17 mouse cellular contexts compared by ENCODE assay signal in the genomic region with DNA sequence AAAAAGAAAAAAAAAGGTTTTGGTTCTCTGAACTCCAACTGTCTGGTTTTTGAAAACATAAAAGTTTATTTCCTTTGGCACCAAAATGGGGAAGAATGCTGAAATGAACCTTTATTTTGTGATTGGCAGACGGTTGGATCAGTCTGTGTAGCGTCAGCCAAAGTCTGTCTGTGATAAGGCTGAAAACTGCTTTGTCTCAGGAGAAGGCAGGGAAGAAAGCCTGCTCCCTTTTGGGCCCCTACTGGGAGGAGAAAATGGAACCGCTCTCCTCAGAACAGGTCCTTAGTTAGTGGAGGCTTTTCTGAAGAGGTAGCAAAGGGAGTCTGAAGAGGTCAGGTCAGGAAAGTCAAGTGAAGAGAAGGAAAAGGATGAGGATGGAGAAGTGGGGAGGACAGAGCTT. TPM values are rescaled to one million over a fixed set of nuclear protein-coding genes. Genes with fewer than 3 reads are reported as not detected.
A peak's percentile ranks its signal among the peaks of the same experiment; 100 is the strongest.
DNase-seq lines count a peak whose midpoint lies in the region; ATAC-seq lines count a peak whose summit lies in the region.
"Had no signal": no experiment of that assay in that cellular context is flagged by ENCODE, and none has a peak within 500 bp of the region (broad histone marks: within the 10 kb centered on the region; RNA-seq: fewer than 3 reads in every experiment).

No protein-coding gene starts in this region.

- H3K36me3 ChIP-seq in heart, embryonic 15.5 days, result no peaks in the 10 kb centered on the region
- no peaks in the 10 kb centered on the region for H3K36me3 ChIP-seq in midbrain, embryonic 10.5 days
- no peaks in the 10 kb centered on the region for H3K36me3 ChIP-seq in midbrain, embryonic 11.5 days (ENCODE audit: control insufficient read depth, insufficient read depth, low read length)
- H3K36me3 ChIP-seq in hindbrain, embryonic 15.5 days, result no peaks in the 10 kb centered on the region
- H3K36me3 ChIP-seq in neural tube, embryonic 14.5 days (ENCODE audit: control insufficient read depth, insufficient read depth, low read length), result no peaks in the 10 kb centered on the region

- H3K27me3 ChIP-seq in heart, embryonic 15.5 days, result peaks cover 6% of the 10 kb centered on the region; the same call in 1 of the 2 replicates
- peaks cover 5% of the 10 kb centered on the region for H3K27me3 ChIP-seq in midbrain, embryonic 10.5 days (ENCODE audit: low read depth, poor library complexity, severe bottlenecking)
- no peaks in the 10 kb centered on the region for H3K27me3 ChIP-seq in midbrain, embryonic 11.5 days (ENCODE audit: control insufficient read depth, insufficient read depth, low read length)
- H3K27me3 ChIP-seq in hindbrain, embryonic 15.5 days, result no peaks in the 10 kb centered on the region
- H3K27me3 ChIP-seq in neural tube, embryonic 14.5 days (ENCODE audit: control insufficient read depth, insufficient read depth, low read length), result no peaks in the 10 kb centered on the region

- H3K4me1 ChIP-seq in heart, embryonic 15.5 days (replicated peaks), result peaks cover 9% of the 10 kb centered on the region
- H3K4me1 ChIP-seq in midbrain, embryonic 10.5 days, result peaks cover 34% of the 10 kb centered on the region
- H3K4me1 ChIP-seq in midbrain, embryonic 11.5 days (ENCODE audit: control insufficient read depth, insufficient read depth, low read length), result peaks cover 16% of the 10 kb centered on the region
- peaks cover 51% of the 10 kb centered on the region for H3K4me1 ChIP-seq in hindbrain, embryonic 15.5 days (replicated peaks)
- H3K4me1 ChIP-seq in neural tube, embryonic 14.5 days (ENCODE audit: control insufficient read depth, insufficient read depth, low read length), result peaks cover 13% of the 10 kb centered on the region

- no peaks in the 10 kb centered on the region for H3K9me3 ChIP-seq in heart, embryonic 15.5 days (replicated peaks)
- no peaks in the 10 kb centered on the region for H3K9me3 ChIP-seq in midbrain, embryonic 10.5 days (replicated peaks)
- H3K9me3 ChIP-seq in midbrain, embryonic 11.5 days (ENCODE audit: control insufficient read depth, low read length), result no peaks in the 10 kb centered on the region
- no peaks in the 10 kb centered on the region for H3K9me3 ChIP-seq in hindbrain, embryonic 15.5 days
- no peaks in the 10 kb centered on the region for H3K9me3 ChIP-seq in neural tube, embryonic 14.5 days (ENCODE audit: control insufficient read depth, low read length)

- no peak for ATAC-seq in heart, embryonic 15.5 days (replicated peaks; ENCODE audit: insufficient number of reproducible peaks, insufficient read depth, low FRiP score, low read depth)
- no peak for ATAC-seq in midbrain, embryonic 11.5 days (ENCODE audit: low FRiP score)
- ATAC-seq in hindbrain, embryonic 15.5 days (ENCODE audit: low FRiP score, low read depth), result no peak
- ATAC-seq in neural tube, embryonic 14.5 days (ENCODE audit: low read depth), result no peak
- ATAC-seq in activated CD4-positive, CD25-positive, alpha-beta regulatory T cell, adult 4 months, result no peak
- ATAC-seq: CD4-positive, CD25-positive, alpha-beta regulatory T cell, adult 4 months had no signal

- H3K9ac ChIP-seq in heart, embryonic 15.5 days, result no peak overlapping the region
- H3K9ac ChIP-seq in midbrain, embryonic 11.5 days (ENCODE audit: low read length), result no peak overlapping the region
- H3K9ac ChIP-seq in hindbrain, embryonic 15.5 days, result no peak overlapping the region
- no peak overlapping the region for H3K9ac ChIP-seq in neural tube, embryonic 14.5 days (replicated peaks; ENCODE audit: low read depth, low read length)

- no peak overlapping the region for H3K4me2 ChIP-seq in heart, embryonic 15.5 days
- H3K4me2 ChIP-seq in midbrain, embryonic 11.5 days, result no peak overlapping the region
- H3K4me2 ChIP-seq in hindbrain, embryonic 15.5 days, result no peak overlapping the region
- H3K4me2 ChIP-seq in neural tube, embryonic 14.5 days (ENCODE audit: low read depth, low read length), result no peak overlapping the region

- DNase-seq in heart, postnatal 4 days, result no peak
- no peak for DNase-seq in midbrain, embryonic 10.5 days (ENCODE audit: low spot score)
- DNase-seq in midbrain, embryonic 11.5 days (ENCODE audit: low spot score, missing footprints), result no peak
- DNase-seq in adrenal gland, adult 2 months, result no peak
- DNase-seq: gastrocnemius, postnatal 14 days; kidney, adult 11 months; layer of hippocampus, adult 9-11 months; lung, adult 2 months; right cerebral cortex, postnatal 4 days had no signal

- peak overlapping the region; percentile 16; the same call in 1 of the 2 replicates for H3K27ac ChIP-seq in heart, embryonic 15.5 days
- H3K27ac ChIP-seq in midbrain, embryonic 10.5 days (replicated peaks), result peak overlapping the region; percentile 50
- no peak overlapping the region for H3K27ac ChIP-seq in midbrain, embryonic 11.5 days (ENCODE audit: low read depth, low read length)
- peak overlapping the region; percentile 60 for H3K27ac ChIP-seq in hindbrain, embryonic 15.5 days (replicated peaks)
- H3K27ac ChIP-seq in neural tube, embryonic 14.5 days (ENCODE audit: low read depth, low read length), result peak overlapping the region; percentile 56

- H3K4me3 ChIP-seq in heart, embryonic 15.5 days, result no peak overlapping the region
- H3K4me3 ChIP-seq in midbrain, embryonic 10.5 days, result no peak overlapping the region
- H3K4me3 ChIP-seq in midbrain, embryonic 11.5 days (ENCODE audit: low read depth, low read length), result no peak overlapping the region
- no peak overlapping the region for H3K4me3 ChIP-seq in hindbrain, embryonic 15.5 days
- H3K4me3 ChIP-seq in neural tube, embryonic 14.5 days (ENCODE audit: low read depth, low read length), result no peak overlapping the region

- 29% methylated on average over 3 of the region's 3 CpGs for WGBS in heart, embryonic 15.5 days
- WGBS in midbrain, embryonic 10.5 days, result 25% methylated on average over 3 of the region's 3 CpGs
- 23% methylated on average over 3 of the region's 3 CpGs for WGBS in midbrain, embryonic 11.5 days
- 24% methylated on average over 3 of the region's 3 CpGs for WGBS in hindbrain, embryonic 15.5 days
- 56% methylated on average over 3 of the region's 3 CpGs for WGBS in neural tube, embryonic 14.5 days

RNA-seq across cellular contexts. Expression of a gene that starts 7.3 kb away (rescaled TPM):
- polyA plus RNA-seq in heart, embryonic 15.5 days (2015; fragmentation: Nextera tagmentation; extraction: Ambion mirVana), result 7.9 and 9.8 TPM in 2 replicates
- 10 to 100 TPM in 1 of 2 experiments, 1 to 10 TPM in 1; 9.5 to 10.6 TPM for total RNA-seq in heart, postnatal 4 days (2021)
- 14.7 and 21.0 TPM in 2 replicates for polyA plus RNA-seq in midbrain, embryonic 10.5 days (2016; fragmentation: Nextera tagmentation; extraction: Ambion mirVana)
- 26.2 and 29.7 TPM in 2 replicates for polyA plus RNA-seq in midbrain, embryonic 11.5 days (2014; fragmentation: Nextera tagmentation; extraction: Ambion mirVana)
- polyA plus RNA-seq in hindbrain, embryonic 15.5 days (2015; fragmentation: Nextera tagmentation; extraction: Ambion mirVana), result 48.4 and 51.1 TPM in 2 replicates
- polyA plus RNA-seq in neural tube, embryonic 14.5 days (2014; fragmentation: Nextera tagmentation; extraction: Ambion mirVana), result 59.2 and 62.0 TPM in 2 replicates
- total RNA-seq in adrenal gland, adult 2 months (2021), result 1 to 10 TPM; 6.3 TPM
- 25.4 and 29.5 TPM in 2 replicates for polyA plus RNA-seq in adrenal gland, adult 2 months (2012; rRNA removed)
- polyA plus RNA-seq in activated CD4-positive, CD25-positive, alpha-beta regulatory T cell, adult 4 months (2017; shearing (Covaris generic)), result under 1 TPM in 1 of 2 experiments, not detected in 1; 0.19 TPM

RNA-seq across cellular contexts. Expression of a gene that starts 22.6 kb away (rescaled TPM):
- not detected in 2 replicates for polyA plus RNA-seq in heart, embryonic 15.5 days (2015; fragmentation: Nextera tagmentation; extraction: Ambion mirVana)
- not detected for total RNA-seq in heart, postnatal 4 days (2021)
- polyA plus RNA-seq in midbrain, embryonic 10.5 days (2016; fragmentation: Nextera tagmentation; extraction: Ambion mirVana), result not detected in 2 replicates
- polyA plus RNA-seq in midbrain, embryonic 11.5 days (2014; fragmentation: Nextera tagmentation; extraction: Ambion mirVana), result not detected in 2 replicates
- polyA plus RNA-seq in hindbrain, embryonic 15.5 days (2015; fragmentation: Nextera tagmentation; extraction: Ambion mirVana), result not detected in 2 replicates
- not detected in 2 replicates for polyA plus RNA-seq in neural tube, embryonic 14.5 days (2014; fragmentation: Nextera tagmentation; extraction: Ambion mirVana)
- not detected for total RNA-seq in adrenal gland, adult 2 months (2021)
- not detected in 2 replicates for polyA plus RNA-seq in adrenal gland, adult 2 months (2012; rRNA removed)
- not detected for polyA plus RNA-seq in activated CD4-positive, CD25-positive, alpha-beta regulatory T cell, adult 4 months (2017; shearing (Covaris generic))
- total RNA-seq: adrenal gland, postnatal 14 days; gastrocnemius, postnatal 14 days; left cerebral cortex, postnatal 4 days had no signal
- polyA plus RNA-seq: CD4-positive, CD25-positive, alpha-beta regulatory T cell, adult 4 months; lung, adult 2 months; testis, adult 2 months had no signal
